Mouse (Mus musculus) CH12F3 (cell line): ENCODE data around the gene Arhgap8.

ENCODE experiments used
- in situ Hi-C: fragments of 300-500 bp; cut with MboI; formaldehyde crosslinking; loops from 2 replicates; pipeline ENCODE4 v1.14.3; 2020; ENCODE audit warnings: low sequenced_read_pairs

Arhgap8 gene

DNA sequence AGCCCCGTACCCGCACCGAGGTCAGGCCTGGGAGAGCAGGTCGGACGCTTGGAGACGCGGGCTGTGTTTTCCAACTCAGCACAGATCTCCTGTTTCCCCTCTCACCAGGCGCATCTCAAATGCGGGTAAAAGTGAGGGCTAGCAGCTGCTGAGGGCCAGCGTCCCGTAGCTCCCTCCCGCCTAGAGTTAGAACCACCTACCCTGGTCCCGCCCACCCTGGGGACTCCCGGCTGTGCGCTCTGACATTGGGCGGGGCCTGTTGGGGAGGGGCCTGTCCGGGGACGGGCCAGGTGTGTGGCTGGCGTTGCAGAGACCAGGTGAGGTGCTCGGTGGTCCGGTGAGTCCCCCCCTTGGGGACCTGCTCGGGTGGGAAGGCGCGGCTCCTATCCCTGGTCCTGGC lies at the start of gene Arhgap8:
Arhgap8 (plus strand) TSS at position 262 of the 400 bp plus-strand sequence.
- in situ Hi-C loops, result no loop called here

DNA sequence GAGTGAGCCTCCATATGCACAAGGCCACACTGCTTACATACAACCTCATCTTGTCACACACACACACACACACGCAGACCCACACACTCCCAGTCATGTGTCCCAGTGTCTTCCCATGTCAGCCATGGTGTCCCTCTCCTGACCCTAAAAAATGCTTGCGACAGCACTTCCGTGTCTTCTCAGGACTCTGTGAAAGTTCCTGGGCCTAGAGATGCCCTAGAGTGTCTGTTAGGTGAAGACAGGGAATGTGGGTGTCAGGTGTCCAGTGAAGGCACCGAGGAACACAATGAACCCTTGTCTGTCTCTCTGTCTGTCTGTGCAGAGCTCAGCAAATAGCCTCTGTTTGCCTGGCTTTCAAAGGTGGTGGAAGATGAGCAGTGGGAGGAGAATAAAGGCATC lies 49.2 kb upstream of the Arhgap8 start:
- in situ Hi-C loops, result no loop called here

DNA sequence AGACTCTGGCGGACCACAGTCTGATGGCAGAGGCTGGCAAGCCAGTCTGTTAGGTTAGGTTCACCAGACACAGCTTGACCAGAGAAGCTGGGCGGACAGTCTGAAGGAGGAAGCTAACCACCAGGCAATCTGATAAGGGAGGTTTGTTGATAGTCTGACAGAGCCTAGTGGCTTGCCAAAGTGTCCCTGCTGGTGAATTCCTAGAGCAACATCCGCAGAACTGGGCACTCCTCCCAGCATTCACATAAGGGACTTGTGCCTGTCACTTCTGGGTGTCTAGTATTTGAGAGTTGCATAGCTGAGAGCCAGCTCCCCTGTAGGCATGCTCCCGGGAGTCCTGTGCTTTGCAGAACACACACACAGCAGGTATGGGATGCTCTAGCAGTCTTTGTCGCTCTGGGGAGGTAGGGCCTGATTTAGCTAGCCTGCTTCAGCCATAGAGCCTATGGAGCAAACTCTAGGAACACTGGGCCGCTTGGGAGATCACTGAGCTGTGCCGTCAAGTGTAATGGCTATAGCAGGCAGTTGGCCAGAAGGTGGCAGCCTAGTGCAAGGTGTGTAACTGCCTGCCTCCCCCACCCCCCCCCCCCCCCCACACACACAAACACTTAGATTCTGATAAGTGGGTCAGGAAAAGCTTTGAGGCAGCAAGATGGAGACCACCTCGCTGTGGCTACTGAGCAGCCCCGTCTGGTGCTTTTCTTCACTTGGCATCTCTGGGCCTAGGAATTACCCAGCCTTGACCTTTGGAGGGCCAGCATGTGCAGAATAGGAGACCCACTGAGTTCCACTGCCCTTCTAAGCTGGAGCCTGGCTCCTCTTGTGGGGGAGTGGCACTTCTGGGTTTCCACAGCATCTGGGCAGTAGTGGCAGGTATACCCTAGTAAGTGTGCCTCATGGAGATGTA lies 48.2 kb upstream of the Arhgap8 start:
- in situ Hi-C loops, result no loop called here

DNA sequence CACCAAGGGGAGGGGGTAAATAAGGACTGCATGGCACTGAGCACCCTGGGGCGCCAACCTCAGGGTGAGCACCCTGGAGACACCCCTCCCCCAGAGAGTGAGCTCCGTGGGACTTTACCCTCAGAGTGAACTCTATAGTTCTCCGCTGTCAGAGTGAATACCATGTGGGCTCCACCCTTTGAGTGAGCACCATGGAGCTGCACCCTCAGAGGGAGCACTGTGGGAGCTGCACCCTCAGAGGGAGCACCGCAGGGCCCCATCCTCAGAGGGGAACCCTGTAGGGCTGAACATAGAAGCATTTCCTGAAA lies 47.6 kb upstream of the Arhgap8 start:
- in situ Hi-C loops, result no loop called here

DNA sequence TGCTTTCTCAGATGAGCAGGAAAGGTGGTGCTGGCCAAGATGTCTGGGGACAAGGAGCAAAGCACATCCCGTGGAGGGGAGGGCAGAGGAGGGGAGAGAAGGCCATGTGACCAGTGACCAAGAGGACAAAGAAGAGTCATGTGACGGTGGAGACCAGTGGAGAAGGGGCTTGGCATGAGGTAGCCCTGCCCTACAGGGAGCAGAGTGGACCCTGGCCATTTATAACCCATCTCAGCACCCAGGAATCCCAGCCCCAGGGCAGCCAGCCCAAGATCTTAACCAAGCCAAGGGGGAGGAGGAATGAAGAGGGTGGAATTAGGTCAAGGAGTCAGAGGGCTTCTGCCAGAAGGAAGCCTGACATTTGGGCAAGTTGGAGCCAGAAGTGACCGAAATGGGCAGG lies 47.2 kb upstream of the Arhgap8 start:
- in situ Hi-C loops, result no loop called here

DNA sequence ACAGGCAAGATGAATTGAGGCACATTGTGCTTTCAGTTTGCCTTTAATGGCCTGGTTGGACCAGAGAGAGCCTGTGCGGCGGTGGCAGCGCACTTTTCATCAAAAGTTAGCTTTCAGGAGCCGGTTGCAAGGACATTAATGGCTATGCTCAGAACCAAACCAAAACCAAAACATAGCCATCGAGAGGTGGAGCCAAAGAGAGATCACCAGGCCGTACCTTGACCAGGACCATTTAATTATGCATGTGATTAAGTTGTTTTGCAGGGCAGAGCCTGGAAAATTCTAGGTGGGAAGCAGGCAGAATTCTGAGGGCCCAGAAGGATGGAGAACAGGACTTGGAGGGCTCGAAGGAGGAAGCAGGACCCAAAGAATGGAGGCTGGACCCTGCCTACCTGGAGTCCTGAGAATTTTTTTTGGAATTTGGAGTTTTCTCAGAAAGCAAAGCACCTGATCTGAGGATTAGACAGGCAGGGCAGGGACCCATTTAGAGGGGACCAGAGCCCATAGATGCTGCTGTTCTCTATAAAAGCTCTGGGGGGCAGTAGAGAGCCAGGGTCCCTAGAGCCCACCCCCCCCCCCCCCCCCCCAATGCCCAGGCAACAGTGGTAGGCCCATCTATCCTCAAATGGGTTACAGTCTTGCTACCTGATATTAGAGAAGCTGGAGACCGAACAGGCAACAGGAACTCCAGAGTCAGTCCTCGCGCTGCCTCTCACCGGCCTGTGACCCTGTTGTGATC lies 45.4 kb upstream of the Arhgap8 start:
- in situ Hi-C loops, result no loop called here

DNA sequence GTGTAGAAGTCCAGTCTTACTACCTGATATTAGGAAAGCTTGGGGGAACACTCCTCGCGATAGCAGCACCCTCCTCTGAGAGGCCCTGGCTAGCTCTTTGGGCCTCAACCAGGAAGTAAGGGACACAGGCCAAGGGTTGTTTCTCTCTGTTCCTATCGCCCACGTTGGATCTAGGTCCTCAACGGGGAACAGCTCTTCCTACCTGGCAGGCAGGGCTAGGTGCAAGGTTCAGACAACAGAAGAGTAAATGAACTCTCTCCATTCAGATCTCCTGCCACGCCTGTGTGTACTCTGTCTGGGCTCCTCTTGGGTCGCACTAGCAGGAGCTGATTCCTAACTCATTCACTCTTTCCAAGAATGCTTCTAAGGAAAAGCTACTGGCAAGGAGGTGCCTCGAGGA lies 44.5 kb upstream of the Arhgap8 start:
- in situ Hi-C loops, result no loop called here

DNA sequence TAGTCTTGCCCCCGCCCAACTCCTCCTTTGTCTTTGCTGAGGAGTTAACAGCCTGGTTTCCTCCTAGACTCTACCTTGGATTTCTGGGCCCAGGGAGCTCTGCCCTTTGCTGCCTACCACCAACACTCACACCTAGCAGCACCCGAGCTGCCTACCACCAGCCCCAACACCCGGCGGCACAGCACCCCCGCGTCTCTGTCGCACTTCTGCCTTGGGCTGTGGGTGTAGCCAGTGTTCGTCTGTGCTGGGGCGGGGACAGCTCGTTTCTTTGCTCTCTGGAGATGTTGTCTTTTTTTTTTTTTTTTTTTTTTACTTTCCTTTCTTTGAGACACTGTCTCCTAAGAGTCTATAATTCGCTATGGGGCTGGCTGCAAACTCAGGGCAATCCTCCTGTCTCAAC lies 41.9 kb upstream of the Arhgap8 start:
- in situ Hi-C loops, result no loop called here

DNA sequence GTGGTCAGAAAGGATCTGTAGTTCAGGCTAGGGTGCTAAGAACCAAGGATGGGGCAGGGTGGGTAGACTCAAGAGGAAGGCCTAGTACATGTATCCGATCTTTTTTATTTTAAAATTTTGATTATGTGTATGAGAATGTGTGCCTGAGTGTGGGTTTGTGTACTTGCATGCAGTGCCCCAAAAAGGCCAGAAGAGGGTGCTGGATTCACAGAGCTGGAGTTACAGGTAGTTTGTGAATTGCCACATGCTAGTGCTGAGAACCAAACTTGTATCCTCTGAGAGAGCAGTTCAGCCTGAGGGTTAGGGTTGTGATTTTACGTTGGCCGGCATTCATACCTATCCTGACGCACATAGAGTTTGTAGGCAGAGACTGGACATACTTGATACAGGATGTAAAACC lies 40.8 kb upstream of the Arhgap8 start:
- in situ Hi-C loops, result no loop called here

DNA sequence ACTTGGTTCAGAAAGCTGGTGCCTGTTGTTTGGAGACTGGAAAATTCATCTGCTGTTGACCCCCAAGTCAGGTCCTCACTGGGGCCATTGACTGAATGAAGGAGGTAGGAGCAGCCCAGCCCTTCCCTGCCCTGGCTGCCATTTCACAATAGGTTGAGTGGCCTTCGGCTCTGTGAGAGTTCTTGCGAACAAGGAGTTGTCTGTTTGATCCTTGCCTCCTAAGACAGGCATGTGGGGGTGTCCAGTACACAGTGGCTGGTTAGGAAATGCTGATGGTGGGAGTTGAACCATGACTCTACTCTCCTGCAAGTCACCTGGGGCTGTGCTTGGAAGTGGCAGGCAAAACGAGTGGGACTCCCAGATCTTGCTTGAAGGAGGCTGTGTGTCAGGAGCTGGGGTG lies 40.1 kb upstream of the Arhgap8 start:
- in situ Hi-C loops, result no loop called here

DNA sequence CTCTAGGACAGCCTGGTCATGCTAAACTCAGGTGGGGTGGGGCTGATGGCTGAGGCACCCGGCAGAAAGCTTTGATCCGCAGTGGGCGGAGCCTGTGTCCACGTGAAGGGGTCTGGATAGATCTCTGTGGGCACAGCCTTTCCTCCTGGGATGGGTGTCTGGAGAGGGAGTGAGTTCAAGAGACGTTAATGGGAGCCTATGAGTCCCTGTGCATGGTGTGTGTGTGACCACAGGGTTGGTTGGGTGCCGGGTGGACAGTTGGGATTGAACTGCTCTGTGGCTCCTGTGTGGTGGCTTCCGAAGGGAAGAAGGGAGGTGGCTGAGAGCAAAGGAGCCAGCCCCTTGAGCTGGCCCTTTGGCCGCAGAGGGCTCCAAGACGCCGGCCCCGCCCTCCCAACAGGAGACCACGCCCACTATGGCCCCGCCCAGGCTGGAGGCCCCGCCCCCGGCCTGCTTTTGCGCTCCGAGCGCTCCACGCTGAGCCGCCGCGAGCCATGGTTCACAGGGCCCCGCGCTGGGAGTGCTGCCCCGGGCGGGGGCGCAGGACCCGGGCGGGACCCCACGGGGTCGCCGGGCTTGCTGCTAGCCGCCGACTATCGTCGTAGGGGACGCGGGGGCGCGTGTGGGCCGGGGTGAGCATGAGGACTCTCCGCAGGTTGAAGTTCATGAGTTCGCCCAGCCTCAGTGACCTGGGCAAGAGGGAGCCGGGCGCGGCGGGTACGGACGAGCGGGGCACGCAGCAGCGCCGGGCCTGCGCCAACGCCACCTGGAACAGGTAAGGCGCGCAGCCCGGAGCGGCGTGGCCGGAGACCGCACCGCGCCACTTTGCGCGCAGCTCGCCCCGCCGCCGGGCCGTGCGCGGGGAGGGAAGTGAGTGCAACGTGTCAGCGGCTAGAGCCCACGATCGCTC lies 39.1 kb upstream of the Arhgap8 start:
- in situ Hi-C loops, result no loop called here

DNA sequence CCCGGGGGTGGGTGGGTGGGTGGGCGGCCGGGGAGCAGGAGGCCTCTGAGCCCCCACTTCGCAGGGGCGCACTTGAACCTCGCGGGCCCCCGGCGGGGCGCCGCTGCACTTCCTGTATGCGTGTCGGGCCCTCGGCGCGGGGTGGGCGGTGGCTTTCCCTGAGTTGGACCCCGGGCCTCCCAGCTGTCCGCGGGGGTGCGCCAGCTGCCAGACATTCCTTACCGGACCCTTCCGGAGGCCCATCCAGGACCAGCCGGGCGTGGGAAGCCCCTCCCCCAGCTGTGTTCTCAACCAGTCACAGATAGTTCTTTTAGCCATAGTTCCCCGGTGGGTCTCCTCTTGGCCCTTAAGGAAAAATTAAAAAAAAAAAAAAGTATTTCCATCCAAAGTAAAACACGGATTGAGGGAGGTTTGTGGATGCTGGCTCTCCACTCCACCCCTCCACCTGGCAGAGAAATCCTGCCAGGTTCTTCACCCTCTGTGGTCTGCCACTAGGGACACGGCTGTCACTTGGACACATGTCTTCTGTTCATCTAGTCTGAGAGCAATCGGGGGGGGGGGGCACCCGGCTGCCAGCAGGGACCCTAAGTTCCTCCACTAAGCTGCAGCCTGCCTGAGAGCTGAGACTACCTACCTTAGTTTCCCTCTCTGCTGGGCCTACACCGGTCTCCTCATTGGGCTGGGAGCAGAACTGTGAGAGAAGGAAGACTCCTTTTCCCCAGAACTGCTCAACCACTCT lies 38.2 kb upstream of the Arhgap8 start:
- in situ Hi-C loops, result no loop called here

DNA sequence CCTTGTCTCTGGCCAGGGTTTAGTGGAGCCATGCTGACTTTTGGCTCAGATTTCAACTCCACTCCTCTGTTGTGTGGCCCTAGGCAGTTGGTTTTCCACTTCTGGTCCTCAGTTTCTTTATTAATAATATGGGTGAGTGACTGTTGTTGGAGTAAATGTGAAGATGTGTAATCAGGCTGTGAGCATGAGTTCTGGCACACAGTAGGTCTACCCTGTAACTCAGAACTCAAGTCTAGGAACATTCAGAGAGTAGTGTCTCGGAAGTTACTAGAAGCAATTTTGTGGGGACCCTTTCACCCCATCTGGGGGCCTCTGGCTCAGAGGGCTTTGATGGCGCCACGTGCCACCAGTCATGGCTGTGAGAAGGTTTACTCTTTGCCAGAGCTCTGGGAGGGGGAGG lies 37.6 kb upstream of the Arhgap8 start:
- in situ Hi-C loops, result no loop called here

DNA sequence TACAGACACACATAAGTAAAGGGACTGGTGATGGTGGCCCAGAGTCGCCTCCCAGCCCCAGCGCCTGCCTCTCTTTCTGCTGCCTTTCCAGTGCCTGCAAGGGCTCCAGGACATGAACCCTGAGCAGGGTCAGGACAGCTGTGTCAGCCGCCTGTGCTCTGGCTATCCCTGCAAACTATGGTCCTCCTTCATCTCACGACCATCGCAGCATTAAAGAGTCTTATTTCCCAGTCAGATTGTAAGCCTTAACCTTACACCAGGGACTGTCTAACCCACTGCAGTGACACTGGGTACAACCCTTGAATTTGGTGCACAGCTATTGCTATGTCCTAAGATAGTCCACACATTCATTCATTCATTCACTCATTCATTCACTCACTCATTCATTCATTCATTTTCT lies 37.0 kb upstream of the Arhgap8 start:
- in situ Hi-C loops, result no loop called here

DNA sequence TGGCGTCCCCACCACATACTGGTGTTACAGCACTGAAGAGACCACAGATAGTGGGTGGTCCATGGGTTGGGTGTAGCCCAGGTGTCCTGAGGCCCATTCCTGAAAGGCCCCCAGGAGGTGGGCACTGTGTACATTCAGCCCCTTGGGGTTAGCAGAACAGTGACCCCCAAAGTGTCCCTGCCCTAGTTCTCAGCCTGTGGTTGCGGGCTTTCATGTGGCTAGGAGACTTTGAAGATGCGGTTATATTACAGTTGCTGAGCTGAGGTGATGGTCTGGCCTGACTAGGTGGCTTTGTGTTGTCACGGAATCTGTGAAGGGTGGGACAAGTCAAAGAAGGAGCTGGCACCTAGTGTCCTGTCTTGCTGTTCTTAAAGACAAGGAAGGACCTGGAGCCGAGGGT lies 35.3 kb upstream of the Arhgap8 start:
- in situ Hi-C loops, result no loop called here

DNA sequence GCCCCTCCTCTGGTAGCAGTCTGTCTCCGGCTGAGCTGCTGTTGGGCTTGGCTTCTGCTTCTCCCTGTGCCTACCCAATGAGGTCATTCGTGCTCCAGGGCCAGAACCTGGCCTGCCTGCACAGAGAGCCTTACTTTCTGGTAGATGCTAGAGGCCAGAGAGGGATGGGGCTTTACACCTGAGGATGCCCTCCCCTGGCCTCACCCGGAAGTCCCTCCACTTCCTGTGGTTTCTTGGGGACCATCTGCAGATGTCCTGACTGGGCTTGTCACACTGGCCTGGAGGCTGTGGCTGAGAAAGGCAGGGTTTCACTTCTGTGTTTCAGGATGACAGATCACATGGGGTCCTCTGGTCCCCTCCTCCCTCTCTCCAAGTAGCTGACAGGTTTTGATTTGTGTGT lies 34.4 kb upstream of the Arhgap8 start:
- in situ Hi-C loops, result no loop called here

DNA sequence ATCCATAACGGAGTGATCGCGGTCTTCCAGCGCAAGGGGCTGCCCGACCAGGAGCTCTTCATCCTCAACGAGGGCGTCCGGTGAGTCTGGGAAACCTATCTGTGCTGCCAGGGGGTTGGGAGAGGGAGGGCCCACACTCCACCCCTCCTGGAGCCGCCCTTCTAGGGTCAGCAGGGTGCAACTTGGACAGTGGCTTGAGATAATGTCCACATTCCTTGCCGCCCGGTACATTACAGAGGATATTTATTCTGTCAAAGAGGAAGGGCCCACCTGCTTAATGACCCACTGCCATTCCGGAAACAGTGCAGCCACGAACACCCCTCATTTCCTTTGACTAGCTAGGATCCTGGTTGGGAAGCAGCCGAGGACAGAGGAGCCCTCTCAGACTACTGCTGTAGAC lies 31.9 kb upstream of the Arhgap8 start:
- in situ Hi-C loops, result no loop called here

DNA sequence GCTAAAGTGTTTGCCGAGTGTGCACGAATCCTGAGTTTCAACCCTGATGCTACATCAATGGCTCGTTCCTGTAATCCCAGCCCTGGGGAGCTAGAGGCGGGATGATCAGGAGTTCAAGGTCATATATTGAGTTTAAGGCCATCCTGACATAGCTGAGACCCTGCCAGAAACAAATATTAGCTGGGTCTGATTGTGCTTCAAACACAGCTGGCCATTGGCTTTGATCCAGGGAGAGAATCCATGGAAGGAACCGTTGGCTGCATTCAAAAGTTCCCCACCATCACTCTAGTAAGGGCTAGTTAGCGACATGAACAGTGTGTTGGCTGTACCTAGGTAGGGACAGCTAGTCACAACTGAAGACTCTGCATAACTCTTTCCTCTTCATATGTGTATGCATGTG lies 30.5 kb upstream of the Arhgap8 start:
- in situ Hi-C loops, result no loop called here

DNA sequence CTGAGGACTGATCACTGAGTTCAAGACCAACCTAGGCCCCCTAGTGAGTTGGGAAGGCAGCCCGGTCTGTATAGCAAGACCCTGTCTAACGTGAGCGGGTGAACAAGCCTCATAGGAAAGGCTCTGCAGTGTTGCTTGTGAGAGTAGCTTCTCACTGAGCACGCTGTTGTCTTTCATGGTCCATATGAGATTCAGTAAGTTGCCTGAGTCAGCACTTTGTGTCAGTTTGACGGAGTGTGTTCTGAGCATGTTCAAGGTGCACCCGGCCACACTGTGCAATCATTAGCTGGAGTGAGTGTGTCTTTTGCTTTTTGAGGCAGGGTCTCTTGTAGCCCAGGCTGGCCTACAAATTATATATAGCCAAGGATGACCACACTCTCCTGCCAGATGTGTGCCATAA lies 28.3 kb upstream of the Arhgap8 start:
- in situ Hi-C loops, result no loop called here

DNA sequence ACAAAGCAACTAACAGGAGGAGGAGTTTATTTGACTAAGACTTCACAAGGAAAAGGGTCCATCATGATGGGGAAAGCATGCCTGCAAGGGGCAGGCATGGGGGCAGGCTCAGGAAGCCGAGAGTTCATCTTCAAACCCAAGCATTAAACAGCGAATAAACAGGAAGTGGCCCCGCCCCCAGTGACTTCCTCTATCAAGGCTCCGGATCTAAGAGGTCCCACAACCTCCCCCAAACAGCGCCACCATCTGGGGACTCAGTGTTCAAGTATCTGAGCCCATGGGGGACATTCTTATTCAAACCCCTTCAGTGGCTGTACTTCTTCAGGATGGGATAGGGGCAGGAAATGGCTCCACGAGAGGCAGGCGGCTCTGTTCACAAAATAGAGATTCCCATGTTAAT lies 27.2 kb upstream of the Arhgap8 start:
- in situ Hi-C loops, result no loop called here

DNA sequence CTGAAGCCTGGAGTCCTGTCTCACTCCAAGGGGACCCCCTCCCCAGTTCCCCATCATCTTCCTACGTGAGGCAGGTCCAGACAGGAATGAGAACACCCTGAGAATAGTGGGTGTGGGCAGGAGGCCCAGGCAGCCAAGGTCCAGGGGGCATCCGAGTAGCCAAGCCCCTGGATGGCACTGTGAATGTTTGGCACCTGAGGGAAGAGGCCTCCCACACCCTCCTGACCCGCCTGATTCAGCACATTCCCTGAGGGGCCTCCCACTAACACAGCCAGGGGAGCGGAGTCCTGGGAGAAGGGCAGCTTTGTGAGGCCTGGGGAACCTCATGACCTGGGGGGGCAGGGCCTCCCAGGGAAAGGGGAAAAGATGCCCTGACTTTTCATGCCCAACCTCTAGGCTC lies 23.8 kb upstream of the Arhgap8 start:
- in situ Hi-C loops, result no loop called here
